Mouse (Mus musculus): ENCODE measurements around the gene Smg1. TPM values are rescaled to one million over a fixed set of nuclear protein-coding genes. Genes with fewer than 3 reads are reported as not detected.
A peak's percentile ranks its signal among the peaks of the same experiment; 100 is the strongest.

Gene Smg1
- total RNA-seq, 2 experiments from 2014 or later = 82.4 to 85.4 TPM

DNA sequence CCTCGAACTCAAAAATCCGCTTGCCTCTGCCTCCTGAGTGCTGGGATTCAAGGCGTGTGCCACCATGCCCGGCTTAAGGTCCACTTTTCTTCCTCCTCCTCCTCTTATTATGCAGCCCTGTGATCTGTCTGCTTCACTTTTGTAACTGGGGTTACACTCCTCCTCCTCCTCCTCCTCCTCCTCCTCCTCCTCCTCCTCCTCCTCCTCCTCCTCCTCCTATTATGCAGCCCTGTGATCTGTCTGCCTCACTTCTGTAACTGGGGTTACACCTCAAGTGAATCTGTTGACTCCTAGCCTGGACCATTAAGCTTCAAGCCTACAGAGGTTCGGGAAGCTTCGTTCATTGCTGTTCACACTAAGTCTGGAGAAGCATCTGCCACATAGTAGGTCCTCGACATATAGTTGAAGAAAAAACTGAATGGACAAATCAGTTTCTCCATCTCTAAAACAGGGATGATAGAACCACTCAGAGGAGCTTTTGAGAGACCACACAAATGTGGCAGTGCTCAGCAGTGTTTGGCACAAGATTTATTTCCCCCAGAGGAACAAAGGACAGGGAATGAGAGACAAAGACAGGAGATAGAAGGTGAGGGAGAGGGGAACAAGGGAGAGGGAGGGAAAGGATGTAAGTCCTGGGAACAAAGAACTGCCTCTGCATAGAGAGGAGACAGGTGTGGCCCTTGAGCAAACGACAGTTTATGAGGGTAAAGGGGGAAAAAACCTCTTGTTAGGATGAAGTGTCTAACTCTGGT lies 126.5 kb downstream of the Smg1 start:
- intact Hi-C loops (cut with DNase I) = loop anchor here (1.0 to 5.0 kb wide), 3 partner anchors 12 to 415 kb away; partner anchors contain the start of genes Arl6ip1 and Coq7
- Histone ChIP-seq H3K27ac (no peak overlapping the region), H3K4me3 (no peak overlapping the region)
- TF ChIP-seq CTCF (IDR thresholded peaks at IDR 0.05) = no peak
- DNase-seq (ENCODE audit: extremely low spot score in 1 of 2, low spot score in 2 of 2) = no peak

DNA sequence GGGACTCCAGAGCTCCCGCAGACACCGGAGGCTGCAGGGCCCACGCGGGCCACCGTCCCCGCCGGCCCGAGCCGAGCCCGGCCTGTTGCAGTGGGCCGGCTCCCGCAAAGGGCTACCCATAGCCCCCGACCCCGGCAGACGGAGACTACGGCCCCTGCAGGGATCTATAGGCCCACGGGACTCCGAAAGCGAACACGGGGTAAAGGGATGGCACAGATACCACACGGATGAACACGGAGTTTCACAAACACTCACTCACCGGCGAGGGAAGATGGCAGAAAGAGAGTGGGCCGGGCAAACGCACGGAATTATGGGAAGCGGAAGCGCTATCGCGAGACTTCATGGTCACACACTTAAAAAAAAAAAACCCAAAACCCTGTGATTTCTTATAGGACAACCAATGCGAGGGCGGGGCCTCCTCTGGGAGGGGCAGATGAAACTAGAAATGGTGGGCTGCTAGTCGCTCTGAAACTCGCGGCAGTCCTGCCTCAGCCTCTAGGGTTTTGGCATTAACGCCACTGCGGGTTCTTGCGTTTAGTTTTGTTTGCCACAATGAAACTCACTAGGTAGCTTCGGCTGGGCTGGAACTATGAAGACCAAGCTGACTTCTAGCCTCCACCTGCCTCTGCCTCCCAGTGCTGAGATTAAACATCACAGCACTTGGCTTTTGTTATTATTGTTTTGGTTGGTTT lies 127.4 kb downstream of the Smg1 start, which contains the start of gene Rps15a:
Rps15a (minus strand) TSS at position 312 of the 692 bp plus-strand sequence.
- TF ChIP-seq CTCF (IDR thresholded peaks at IDR 0.05) = peak; percentile 23
- Histone ChIP-seq H3K4me3 (peak within 1 kb of the TSS; percentile 91), H3K27ac (peak within 1 kb of the TSS; percentile 87)
- DNase-seq (ENCODE audit: extremely low spot score in 1 of 2, low spot score in 2 of 2) = peak; percentile 92
- intact Hi-C loops (cut with DNase I) = loop anchor here (1.0 to 5.0 kb wide), 3 partner anchors 13 to 416 kb away; partner anchors contain the start of genes Arl6ip1 and Coq7

DNA sequence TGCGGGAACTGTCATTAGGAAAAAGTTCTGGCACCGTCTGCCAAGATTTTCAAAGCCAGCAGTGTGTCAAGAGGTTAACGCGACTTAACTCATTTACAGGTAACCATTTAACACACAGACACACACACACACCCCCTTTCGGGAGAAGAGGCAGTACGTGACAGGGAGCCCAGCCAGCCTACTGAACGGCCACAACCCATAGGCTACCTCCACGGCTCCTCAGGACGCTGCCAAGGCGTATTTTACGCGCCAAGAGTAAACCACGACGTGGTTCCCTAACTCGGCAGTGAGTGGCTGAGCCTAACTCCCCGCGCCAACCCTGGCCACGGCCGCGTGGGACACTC lies 128.0 kb downstream of the Smg1 start:
- TF ChIP-seq CTCF (IDR thresholded peaks at IDR 0.05) = no peak
- peak overlapping the region; percentile 81 for H3K27ac ChIP-seq
- intact Hi-C loops (cut with DNase I) = loop anchor here (5.0 kb wide), 2 partner anchors 182 to 417 kb away; partner anchors contain the start of gene Coq7

DNA sequence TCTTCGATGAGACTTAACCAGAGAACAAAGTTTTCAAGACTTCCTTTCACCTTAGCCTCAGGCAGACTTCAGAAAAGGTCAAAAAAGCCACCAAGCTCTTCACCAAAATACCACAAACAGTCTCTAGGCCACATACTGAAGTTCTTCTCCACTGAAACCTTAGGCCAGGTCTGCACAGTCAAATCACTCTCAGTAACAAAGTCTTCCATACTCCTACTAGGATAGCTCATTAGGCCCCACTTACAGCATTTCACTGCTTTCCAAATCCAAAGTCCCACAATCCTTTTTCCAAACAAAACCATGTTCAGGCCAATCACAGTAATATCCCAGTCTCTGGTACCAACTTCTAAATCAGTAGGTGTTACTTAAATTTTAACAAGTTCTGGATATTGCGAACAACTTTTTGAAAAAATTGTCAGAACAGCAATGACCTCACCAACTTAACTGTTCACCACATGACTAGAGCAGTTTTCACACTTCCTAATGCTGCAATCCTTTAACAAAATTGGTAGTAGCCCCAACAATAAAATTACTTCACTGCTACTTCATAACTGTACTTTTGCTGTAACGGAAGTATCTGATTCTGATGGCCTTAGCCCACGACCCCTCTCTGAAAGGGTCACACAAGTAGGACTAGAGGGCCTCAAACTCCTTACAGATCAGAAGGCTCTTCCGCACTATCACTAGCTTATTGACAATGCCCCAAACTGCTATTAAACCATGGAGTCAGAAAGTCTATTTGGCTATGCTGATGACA lies 129.8 kb downstream of the Smg1 start:
- Histone ChIP-seq H3K27ac (no peak overlapping the region), H3K4me3 (no peak overlapping the region; the same call in 1 of the 2 replicates)
- TF ChIP-seq CTCF (IDR thresholded peaks at IDR 0.05) = no peak
- intact Hi-C loops (cut with DNase I) = no loop called here
- no peak for DNase-seq (ENCODE audit: extremely low spot score in 1 of 2, low spot score in 2 of 2)

More for the DNA sequence above, 128.0 kb downstream of the Smg1 start:
- H3K4me3 ChIP-seq = peak overlapping the region; percentile 91
- DNase-seq (ENCODE audit: extremely low spot score in 1 of 2, low spot score in 2 of 2) = no peak

DNA sequence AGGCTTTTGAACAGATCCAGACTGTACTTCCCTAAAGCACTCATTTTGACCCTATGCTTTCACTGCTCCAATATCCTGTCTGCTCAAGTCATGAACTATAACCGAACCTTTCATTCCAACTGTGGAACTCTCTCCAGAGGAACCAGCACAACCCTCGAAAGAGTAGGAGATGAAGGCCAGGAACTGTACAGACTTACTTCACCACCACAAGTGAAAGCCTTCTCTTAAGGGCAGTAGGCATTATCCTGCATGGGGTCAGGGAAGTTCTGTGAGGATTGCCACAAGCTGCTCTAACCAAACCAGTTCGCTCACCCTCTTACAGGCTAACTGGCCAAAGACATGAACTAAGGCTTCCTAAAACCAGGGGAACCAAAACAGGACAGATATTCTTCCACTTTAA lies 132.3 kb downstream of the Smg1 start:
- intact Hi-C loops (cut with DNase I) = no loop called here
- Histone ChIP-seq H3K27ac (no peak overlapping the region), H3K4me3 (no peak overlapping the region)
- no peak for TF ChIP-seq CTCF (IDR thresholded peaks at IDR 0.05)
- no peak for DNase-seq (ENCODE audit: extremely low spot score in 1 of 2, low spot score in 2 of 2)

DNA sequence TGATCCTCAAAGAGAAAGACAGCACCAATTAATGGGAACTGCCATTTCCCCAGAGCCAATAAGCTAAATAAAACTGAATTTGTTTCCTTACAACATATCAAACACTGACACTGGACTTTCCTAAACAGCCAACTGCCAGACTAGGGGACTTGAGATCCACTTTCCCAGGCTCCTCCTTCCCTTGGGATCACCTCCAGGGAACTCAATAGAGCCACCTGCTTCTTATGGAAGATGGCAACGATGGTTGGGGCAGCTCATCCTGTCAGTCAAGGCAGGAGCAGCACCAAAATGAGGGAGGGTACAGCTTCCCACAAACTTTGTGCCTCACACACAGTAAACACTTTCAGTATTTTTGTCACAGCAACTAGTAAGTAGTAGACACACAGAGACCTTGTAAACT lies 135.8 kb downstream of the Smg1 start:
- no peak for TF ChIP-seq CTCF (IDR thresholded peaks at IDR 0.05)
- no peak for DNase-seq (ENCODE audit: extremely low spot score in 1 of 2, low spot score in 2 of 2)
- H3K4me3 ChIP-seq = no peak overlapping the region
- H3K27ac ChIP-seq = no peak overlapping the region
- intact Hi-C loops (cut with DNase I) = loop anchor here (10.0 kb wide), 1 partner anchor 623 kb away; no protein-coding TSS in a partner anchor

DNA sequence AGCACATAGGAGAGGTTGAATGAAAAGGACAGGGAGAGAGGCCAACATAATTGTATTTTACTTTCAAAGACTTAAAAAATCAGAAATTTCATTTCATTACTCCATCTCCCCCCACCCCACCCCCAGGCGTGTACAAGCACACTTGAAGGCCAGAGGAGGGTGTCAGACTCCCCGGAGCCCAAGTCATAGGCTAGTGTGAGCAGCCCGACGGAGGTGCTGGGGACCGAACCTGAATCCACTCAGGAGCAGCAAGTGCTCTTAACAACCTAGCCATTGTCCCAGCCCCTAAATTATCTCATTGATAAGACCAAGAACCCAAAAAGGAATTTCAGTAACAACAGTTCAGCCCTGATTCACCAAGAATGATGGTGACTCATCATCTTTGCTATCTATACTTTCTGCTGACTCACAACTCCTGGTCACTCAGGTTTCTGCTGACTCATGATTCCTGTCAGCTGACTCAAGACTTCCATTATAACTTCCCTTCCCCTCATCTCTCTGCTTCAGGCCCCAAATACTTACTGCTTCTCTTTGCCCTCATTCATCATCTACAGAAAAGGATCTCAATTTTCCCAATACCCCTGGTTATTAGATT lies 138.9 kb downstream of the Smg1 start:
- no peak for TF ChIP-seq CTCF (IDR thresholded peaks at IDR 0.05)
- intact Hi-C loops (cut with DNase I) = loop anchor here (5.0 to 10.0 kb wide), 6 partner anchors 537 to 1572 kb away; partner anchors contain the start of gene Xylt1
- H3K27ac ChIP-seq = no peak overlapping the region
- DNase-seq (ENCODE audit: extremely low spot score in 1 of 2, low spot score in 2 of 2) = peak in 1 of 2 experiments; percentile 19
- no peak overlapping the region for H3K4me3 ChIP-seq

DNA sequence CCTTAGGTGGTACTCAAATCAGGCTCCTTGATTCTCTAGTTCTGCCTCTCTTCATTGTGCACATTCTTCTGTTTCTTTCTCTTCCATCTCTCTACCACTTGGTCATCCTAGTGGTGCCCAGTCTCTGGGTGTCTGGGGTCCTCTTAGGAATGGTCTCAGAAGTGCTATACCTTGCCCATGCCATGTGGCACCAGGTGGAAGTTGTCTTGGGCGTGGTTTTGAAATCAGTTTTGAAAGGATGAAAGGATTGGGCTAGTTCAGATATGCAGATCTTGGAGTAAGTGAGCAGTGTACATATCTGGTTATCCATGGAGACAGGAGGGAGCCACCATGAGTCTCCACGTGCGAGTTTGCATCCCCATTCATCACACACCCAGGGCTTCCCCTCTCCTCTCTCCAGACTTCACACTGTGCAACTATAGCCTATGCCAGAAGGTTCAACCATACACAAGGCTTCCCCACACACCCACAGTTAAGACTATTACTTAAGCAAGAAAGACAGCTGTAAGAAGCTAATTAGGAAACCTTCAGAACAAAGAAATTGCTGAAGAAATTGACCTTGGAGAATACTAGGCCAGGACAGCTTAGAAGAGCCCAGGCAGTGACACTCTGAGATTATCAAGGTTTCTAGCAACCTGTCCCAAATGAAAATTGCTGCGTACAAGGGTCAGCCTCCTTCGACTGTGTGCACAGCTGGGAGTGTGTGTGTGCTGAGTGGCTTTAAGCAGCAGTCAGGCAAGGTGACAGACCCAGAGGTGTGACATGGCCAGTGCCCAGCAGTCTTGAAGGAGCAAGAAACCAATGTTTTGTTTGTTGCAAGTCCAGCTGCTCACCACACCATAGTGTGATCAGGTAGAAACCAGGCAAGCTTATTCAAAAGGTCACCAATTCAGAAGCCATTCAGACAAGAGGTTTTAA lies 139.7 kb downstream of the Smg1 start:
- no peak for TF ChIP-seq CTCF (IDR thresholded peaks at IDR 0.05)
- intact Hi-C loops (cut with DNase I) = loop anchor here (5.0 to 10.0 kb wide), 6 partner anchors 536 to 1571 kb away; partner anchors contain the start of gene Xylt1
- DNase-seq (ENCODE audit: extremely low spot score in 1 of 2, low spot score in 2 of 2) = no peak
- no peak overlapping the region for H3K27ac ChIP-seq
- no peak overlapping the region for H3K4me3 ChIP-seq

DNA sequence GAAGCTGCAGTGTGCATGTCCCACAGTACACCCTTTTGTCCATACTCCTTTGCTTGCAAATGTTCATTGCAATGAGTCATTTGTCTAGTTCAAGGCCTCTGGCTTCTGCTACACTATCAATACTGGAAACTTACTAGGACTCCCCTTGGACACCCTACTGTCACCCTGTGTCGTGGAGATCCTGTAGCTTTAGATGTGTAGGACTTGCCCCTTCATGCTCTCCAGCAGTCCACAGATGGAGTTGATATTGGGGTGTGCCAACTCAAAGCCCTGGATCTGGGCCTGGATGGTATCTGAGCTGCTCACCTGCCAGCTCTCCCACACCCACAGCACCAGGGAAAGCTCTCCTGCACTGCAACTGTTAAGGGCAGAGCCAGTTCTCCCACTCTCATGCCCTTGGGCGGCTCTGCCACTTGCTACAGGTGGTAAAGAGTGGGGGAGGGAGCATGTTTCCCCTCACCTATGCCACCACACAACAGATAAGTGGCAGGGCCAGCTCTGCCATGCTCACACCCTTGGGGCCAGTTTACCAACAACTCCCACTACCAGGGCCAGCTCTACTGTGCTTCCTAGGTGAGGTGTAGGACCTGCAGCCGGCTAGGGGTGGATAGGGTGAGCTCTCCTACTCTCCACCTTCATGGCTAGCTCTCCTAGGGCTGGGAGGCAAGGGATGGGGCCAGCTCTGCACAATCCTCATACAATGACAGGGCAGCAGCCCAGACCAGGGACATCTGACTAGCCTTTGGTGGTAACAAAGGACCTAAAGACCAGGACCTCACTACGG lies 140.6 kb downstream of the Smg1 start:
- no peak for TF ChIP-seq CTCF (IDR thresholded peaks at IDR 0.05)
- intact Hi-C loops (cut with DNase I) = loop anchor here (5.0 to 10.0 kb wide), 6 partner anchors 536 to 1571 kb away; partner anchors contain the start of gene Xylt1
- no peak overlapping the region for H3K27ac ChIP-seq
- H3K4me3 ChIP-seq = no peak overlapping the region
- DNase-seq (ENCODE audit: extremely low spot score in 1 of 2, low spot score in 2 of 2) = no peak
